Mouse (Mus musculus): Measurements from ENCODE around the gene Catsperg1. TPM values are rescaled to one million over a fixed set of nuclear protein-coding genes. Genes with fewer than 3 reads are reported as not detected.

The Catsperg1 gene
- polyA plus RNA-seq, 1 experiment from 2014 or later, result 0.15 TPM

GRCm38 (mm10) chr7:29137429-29137828, 76.4 kb downstream of the Catsperg1 start:
- no peaks in the 10 kb centered on the region for H3K36me3 ChIP-seq (ENCODE audit: control insufficient read depth, insufficient read depth)
- WGBS (ENCODE audit: insufficient replicate concordance), result 53% methylated on average over 16 of the region's 16 CpGs
- H3K9ac ChIP-seq (ENCODE audit: low read depth, low read length), result no peak overlapping the region
- ATAC-seq (ENCODE audit: low read depth), result no peak
- no peak overlapping the region for H3K4me2 ChIP-seq (ENCODE audit: low read depth, low read length)
- no peaks in the 10 kb centered on the region for H3K4me1 ChIP-seq (ENCODE audit: control insufficient read depth, low read depth, low read length)
- no peaks in the 10 kb centered on the region for H3K9me3 ChIP-seq (replicated peaks; ENCODE audit: control insufficient read depth, low read length)
- H3K27me3 ChIP-seq (ENCODE audit: control insufficient read depth, insufficient read depth, low read depth, low read length), result peaks cover 3% of the 10 kb centered on the region; the same call in 1 of the 2 replicates
- H3K4me3 ChIP-seq (ENCODE audit: low read depth, low read length), result no peak overlapping the region
- H3K27ac ChIP-seq (ENCODE audit: low read length), result no peak overlapping the region

GRCm38 (mm10) chr7:29134693-29135386, 79.0 kb downstream of the Catsperg1 start, which contains the start of gene Rasgrp4:
Rasgrp4 (plus strand) TSS chr7:29134851.
- Histone ChIP-seq H3K4me1 (ENCODE audit: control insufficient read depth, low read depth, low read length) (no peaks in the 10 kb centered on the region), H3K27ac (ENCODE audit: low read length) (no peak within 1 kb of the TSS), H3K27me3 (ENCODE audit: control insufficient read depth, insufficient read depth, low read depth, low read length) (peaks cover 3% of the 10 kb centered on the region; the same call in 1 of the 2 replicates), H3K4me3 (ENCODE audit: low read depth, low read length) (peak within 1 kb of the TSS; percentile 41), H3K36me3 (ENCODE audit: control insufficient read depth, insufficient read depth) (no peaks in the 10 kb centered on the region), H3K9me3 (replicated peaks; ENCODE audit: control insufficient read depth, low read length) (no peaks in the 10 kb centered on the region), H3K4me2 (ENCODE audit: low read depth, low read length) (peak within 1 kb of the TSS; percentile 10; the same call in 1 of the 2 replicates), H3K9ac (ENCODE audit: low read depth, low read length) (no peak within 1 kb of the TSS)
- WGBS (ENCODE audit: insufficient replicate concordance), result 0% methylated on average over 16 of the region's 20 CpGs
- ATAC-seq (ENCODE audit: low read depth), result peak; percentile 16; the same call in 1 of the 2 replicates

- no peaks in the 10 kb centered on the region for H3K9me3 ChIP-seq (replicated peaks; ENCODE audit: control insufficient read depth, low read length)
- no peak overlapping the region for H3K9ac ChIP-seq (ENCODE audit: low read depth, low read length)
- no peak for ATAC-seq (ENCODE audit: low read depth)
- H3K27me3 ChIP-seq (ENCODE audit: control insufficient read depth, insufficient read depth, low read depth, low read length), result peaks cover 3% of the 10 kb centered on the region; the same call in 1 of the 2 replicates
- H3K36me3 ChIP-seq (ENCODE audit: control insufficient read depth, insufficient read depth), result no peaks in the 10 kb centered on the region
- WGBS (ENCODE audit: insufficient replicate concordance), result 3% methylated on average over 4 of the region's 4 CpGs
- no peaks in the 10 kb centered on the region for H3K4me1 ChIP-seq (ENCODE audit: control insufficient read depth, low read depth, low read length)
- no peak overlapping the region for H3K27ac ChIP-seq (ENCODE audit: low read length)
- H3K4me3 ChIP-seq (ENCODE audit: low read depth, low read length), result no peak overlapping the region
- no peak overlapping the region for H3K4me2 ChIP-seq (ENCODE audit: low read depth, low read length)
These were observed 79.6 kb downstream of the Catsperg1 start for GRCm38 (mm10) chr7:29134230-29134629.

Other genes with a start within 250 kb of the Catsperg1 start
- 195 and 205 TPM in 2 replicates for gene Eif3k, start 232.2 kb downstream of the Catsperg1 start, polyA plus RNA-seq (2015; fragmentation: Nextera tagmentation; extraction: Ambion mirVana)
- 28.3 and 30.2 TPM in 2 replicates for gene Map4k1, start 232.0 kb downstream of the Catsperg1 start, polyA plus RNA-seq (2015; fragmentation: Nextera tagmentation; extraction: Ambion mirVana)
- gene Ryr1, start 88.9 kb downstream of the Catsperg1 start, polyA plus RNA-seq (2015; fragmentation: Nextera tagmentation; extraction: Ambion mirVana), result 0.22 and 0.58 TPM in 2 replicates
- gene Rasgrp4, start 79.2 kb downstream of the Catsperg1 start, polyA plus RNA-seq (2015; fragmentation: Nextera tagmentation; extraction: Ambion mirVana), result 1.2 and 1.4 TPM in 2 replicates
- gene Fam98c, start 57.8 kb downstream of the Catsperg1 start, polyA plus RNA-seq (2015; fragmentation: Nextera tagmentation; extraction: Ambion mirVana), result 3.8 and 4.9 TPM in 2 replicates
- 0.09 TPM in 1 of 2 replicates, not detected in the other for gene Ggn, start 43.8 kb downstream of the Catsperg1 start, polyA plus RNA-seq (2015; fragmentation: Nextera tagmentation; extraction: Ambion mirVana)
- 0.19 and 0.25 TPM in 2 replicates for gene Spred3, start 43.6 kb downstream of the Catsperg1 start, polyA plus RNA-seq (2015; fragmentation: Nextera tagmentation; extraction: Ambion mirVana)
- gene Psmd8, start 33.3 kb downstream of the Catsperg1 start, polyA plus RNA-seq (2015; fragmentation: Nextera tagmentation; extraction: Ambion mirVana), result 106 and 111 TPM in 2 replicates
- 1.4 and 1.5 TPM in 2 replicates for gene Kcnk6, start 18.5 kb upstream of the Catsperg1 start, polyA plus RNA-seq (2015; fragmentation: Nextera tagmentation; extraction: Ambion mirVana)
- 40.3 and 43.0 TPM in 2 replicates for gene Yif1b, start 24.3 kb upstream of the Catsperg1 start, polyA plus RNA-seq (2015; fragmentation: Nextera tagmentation; extraction: Ambion mirVana)
- gene 2200002D01Rik, start 34.4 kb upstream of the Catsperg1 start, polyA plus RNA-seq (2015; fragmentation: Nextera tagmentation; extraction: Ambion mirVana), result 5.3 and 5.8 TPM in 2 replicates
- 30.9 and 38.6 TPM in 2 replicates for gene Spint2, start 67.9 kb upstream of the Catsperg1 start, polyA plus RNA-seq (2015; fragmentation: Nextera tagmentation; extraction: Ambion mirVana)
- gene Ppp1r14a, start 75.3 kb upstream of the Catsperg1 start, polyA plus RNA-seq (2015; fragmentation: Nextera tagmentation; extraction: Ambion mirVana), result 2.5 and 2.7 TPM in 2 replicates
- gene Dpf1, start 89.9 kb upstream of the Catsperg1 start, polyA plus RNA-seq (2015; fragmentation: Nextera tagmentation; extraction: Ambion mirVana), result 1.2 and 1.5 TPM in 2 replicates

Measured in liver, embryonic 16.5 days (tissue).